Mouse (Mus musculus) thymus, postnatal 14 days (tissue): ENCODE data around the gene Gm3115.
"Not testable (repeated sequence)": the region's sequence is repeated elsewhere in the genome, so short reads cannot be mapped to it uniquely, and the experiment has no call there.

Experiments used
- DNase-seq: peaks from one replicate; pipeline ENCODE4 v3.0.0; 2021

Gene Gm3115

GRCm38 (mm10) chr14:4083820-4084219, at the start of gene Gm3115:
Gene Gm3115, plus strand, starts transcription at chr14:4084120.
- not testable (repeated sequence) for DNase-seq

- DNase-seq, result not testable (repeated sequence)
These were observed 26.5 kb downstream of the Gm3115 start, which contains the start of gene Gm8108 for GRCm38 (mm10) chr14:4110426-4110825. Gene Gm8108, plus strand, starts transcription at chr14:4110526.

GRCm38 (mm10) chr14:4141646-4142045, 57.7 kb downstream of the Gm3115 start:
- not testable (repeated sequence) for DNase-seq
